Mouse (Mus musculus) large intestine, adult 2 months (tissue): ENCODE results near the gene Olfr1224-ps1. TPM values are rescaled to one million over a fixed set of nuclear protein-coding genes. Genes with fewer than 3 reads are reported as not detected.
"Not testable (repeated sequence)": the region's sequence is repeated elsewhere in the genome, so short reads cannot be mapped to it uniquely, and the experiment has no call there.

ENCODE experiments used
- DNase-seq: peaks from one replicate; pipeline ENCODE4 v3.0.0-alpha.2; 2012; ENCODE audit warnings: low read depth, low spot score
- WGBS: fragments of 180-500 bp; shearing (Covaris S2); methylation state at CpG from one replicate; pipeline ENCODE4 v1.1.7; 2018; 5-methylcytosine and 5-hydroxymethylcytosine counted together
- polyA plus RNA-seq: library from polyadenylated mRNA; depleted of rRNA; stranded (reverse); fragments of >200 nt; gene quantifications from 2 replicates; pipeline ENCODE4 v1.2.3, GENCODE M21; 2012; rRNA removed

Olfr1224-ps1 gene
- not detected in 2 replicates for polyA plus RNA-seq

GRCm38 (mm10) chr2:89163991-89164390 lies at the start of gene Olfr1224-ps1:
TSS of gene Olfr1224-ps1 (minus strand) at chr2:89164091.
- not testable (repeated sequence) for DNase-seq
- WGBS: 91% methylated on average over 8 of the region's 8 CpGs

GRCm38 (mm10) chr2:89199948-89200347 lies 36.1 kb upstream of the Olfr1224-ps1 start, which contains the start of gene Olfr1226:
TSS of gene Olfr1226 (minus strand) at chr2:89200048.
- no peak for DNase-seq
- 53% methylated on average over 2 of the region's 2 CpGs for WGBS

- 66% methylated on average over 3 of the region's 3 CpGs for WGBS
- DNase-seq: no peak
Observed at GRCm38 (mm10) chr2:89196325-89196982, 32.6 kb upstream of the Olfr1224-ps1 start.

- WGBS: 85% methylated on average over 1 of the region's 1 CpGs
- DNase-seq: no peak
Observed at GRCm38 (mm10) chr2:89174569-89174968, 10.7 kb upstream of the Olfr1224-ps1 start, which contains the start of gene Olfr1225. TSS of gene Olfr1225 (minus strand) at chr2:89174669.

- 88% methylated on average over 4 of the region's 4 CpGs for WGBS
- not testable (repeated sequence) for DNase-seq
Observed at GRCm38 (mm10) chr2:89164711-89165110, 820 bp upstream of the Olfr1224-ps1 start.

GRCm38 (mm10) chr2:89151460-89151859 lies 12.4 kb downstream of the Olfr1224-ps1 start, which contains the start of gene Olfr1223:
TSS of gene Olfr1223 (minus strand) at chr2:89151560.
- no peak for DNase-seq
- WGBS: 67% methylated on average over 1 of the region's 1 CpGs

- DNase-seq: no peak
- 52% methylated on average over 3 of the region's 3 CpGs for WGBS
Observed at GRCm38 (mm10) chr2:89132954-89133353, 30.9 kb downstream of the Olfr1224-ps1 start, which contains the start of gene Olfr1222. TSS of gene Olfr1222 (minus strand) at chr2:89133054.

- WGBS: 76% methylated on average over 2 of the region's 2 CpGs
- DNase-seq: no peak
Observed at GRCm38 (mm10) chr2:89117183-89117582, 46.7 kb downstream of the Olfr1224-ps1 start, which contains the start of gene Olfr1221. TSS of gene Olfr1221 (minus strand) at chr2:89117283.

- DNase-seq: no peak
- WGBS: 62% methylated on average over 3 of the region's 3 CpGs
Observed at GRCm38 (mm10) chr2:89106735-89107134, 57.2 kb downstream of the Olfr1224-ps1 start, which contains the start of gene Olfr1220. TSS of gene Olfr1220 (minus strand) at chr2:89106835.

- no peak for DNase-seq
Observed at GRCm38 (mm10) chr2:89105651-89106050, 58.2 kb downstream of the Olfr1224-ps1 start.

Other genes with a start within 250 kb of the Olfr1224-ps1 start
- gene Olfr1209, start 248.9 kb downstream of the Olfr1224-ps1 start, polyA plus RNA-seq: not detected in 2 replicates
- gene Olfr1211, start 226.0 kb downstream of the Olfr1224-ps1 start, polyA plus RNA-seq: not detected in 2 replicates
- not detected in 2 replicates for gene Olfr1212, start 210.1 kb downstream of the Olfr1224-ps1 start, polyA plus RNA-seq
- gene Gm13762, start 183.8 kb downstream of the Olfr1224-ps1 start, polyA plus RNA-seq: not detected in 2 replicates
- not detected in 2 replicates for gene Olfr1214, start 171.4 kb downstream of the Olfr1224-ps1 start, polyA plus RNA-seq
- gene Olfr1215, start 157.1 kb downstream of the Olfr1224-ps1 start, polyA plus RNA-seq: not detected in 2 replicates
- gene Olfr1216, start 145.8 kb downstream of the Olfr1224-ps1 start, polyA plus RNA-seq: not detected in 2 replicates
- not detected in 2 replicates for gene Olfr1217, start 132.0 kb downstream of the Olfr1224-ps1 start, polyA plus RNA-seq
- gene Olfr1218, start 102.9 kb downstream of the Olfr1224-ps1 start, polyA plus RNA-seq: not detected in 2 replicates
- gene Olfr1219, start 80.6 kb downstream of the Olfr1224-ps1 start, polyA plus RNA-seq: not detected in 2 replicates
- not detected in 2 replicates for gene Olfr1220, start 57.3 kb downstream of the Olfr1224-ps1 start, polyA plus RNA-seq
- not detected in 2 replicates for gene Olfr1221, start 46.8 kb downstream of the Olfr1224-ps1 start, polyA plus RNA-seq
- gene Olfr1222, start 31.0 kb downstream of the Olfr1224-ps1 start, polyA plus RNA-seq: not detected in 2 replicates
- not detected in 2 replicates for gene Olfr1223, start 12.5 kb downstream of the Olfr1224-ps1 start, polyA plus RNA-seq
- not detected in 2 replicates for gene Olfr1225, start 10.6 kb upstream of the Olfr1224-ps1 start, polyA plus RNA-seq
- gene Olfr1226, start 36.0 kb upstream of the Olfr1224-ps1 start, polyA plus RNA-seq: not detected in 2 replicates
- gene Olfr1228, start 90.0 kb upstream of the Olfr1224-ps1 start, polyA plus RNA-seq: not detected in 2 replicates
- not detected in 2 replicates for gene Olfr1229, start 123.9 kb upstream of the Olfr1224-ps1 start, polyA plus RNA-seq
- gene Olfr1230, start 133.2 kb upstream of the Olfr1224-ps1 start, polyA plus RNA-seq: not detected in 2 replicates
- gene Olfr1231, start 143.0 kb upstream of the Olfr1224-ps1 start, polyA plus RNA-seq: not detected in 2 replicates
- gene Olfr1232, start 165.6 kb upstream of the Olfr1224-ps1 start, polyA plus RNA-seq: not detected in 2 replicates
- not detected in 2 replicates for gene Olfr1233, start 178.3 kb upstream of the Olfr1224-ps1 start, polyA plus RNA-seq
- gene Olfr1234, start 200.8 kb upstream of the Olfr1224-ps1 start, polyA plus RNA-seq: not detected in 2 replicates
- not detected in 2 replicates for gene Olfr1238, start 245.6 kb upstream of the Olfr1224-ps1 start, polyA plus RNA-seq